Mouse (Mus musculus): ENCODE measurements around the gene Cpne9.

GRCm38 (mm10) chr6:113307481-113308121 is 25.5 kb downstream of the Cpne9 start:
- TF ChIP-seq CTCF (IDR thresholded peaks at IDR 0.05; ENCODE audit: low read depth) = no peak
- TF ChIP-seq EP300 (IDR thresholded peaks at IDR 0.05; ENCODE audit: low read depth) = no peak

Measured in liver, postnatal 0 days (tissue).